Mouse (Mus musculus): ENCODE measurements at regions not wholly inside any gene's neighbourhood (a gene's known extent, or its start where the extent isn't known, plus 50 kb on each side); places are given as distances from the start of the nearest gene placed in this dataset.

DNA sequence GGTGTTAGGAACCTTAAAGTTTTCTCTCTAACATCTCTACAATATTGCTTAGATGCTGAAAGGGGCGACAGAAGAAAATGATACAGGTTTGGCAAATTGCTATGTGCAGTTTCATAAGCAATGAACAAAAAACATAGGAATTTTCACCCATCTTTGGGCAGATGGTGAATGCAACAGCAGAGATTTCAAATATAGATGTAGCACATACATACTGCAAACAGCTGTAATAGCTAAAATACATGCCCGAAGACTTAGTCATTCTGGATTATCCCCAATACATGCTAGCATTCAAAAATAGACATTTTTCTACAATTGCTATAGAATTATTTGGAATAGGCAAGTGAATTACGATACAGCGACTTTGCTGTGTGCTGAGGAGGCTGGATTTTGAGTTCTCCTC is 544.1 kb downstream of the D3Ertd751e start:
- Histone ChIP-seq H3K79me2 (ENCODE audit: control insufficient read depth, insufficient read depth) (no peaks in the 10 kb centered on the region), H3K27me3 (ENCODE audit: control insufficient read depth, insufficient read depth, insufficient read length) (no peaks in the 10 kb centered on the region), H3K36me3 (ENCODE audit: control insufficient read depth, insufficient read depth) (no peaks in the 10 kb centered on the region), H3ac (ENCODE audit: control insufficient read depth, insufficient read length, low read depth) (no peak overlapping the region), H3K4me3 (ENCODE audit: insufficient read depth, poor library complexity, severe bottlenecking) (no peak overlapping the region), H3K79me3 (ENCODE audit: low read depth) (no peaks in the 10 kb centered on the region)
- TF ChIP-seq MYOD1 (IDR thresholded peaks at IDR 0.05; ENCODE audit: control insufficient read depth, insufficient read length, low read depth) (no peak), MYOG (IDR thresholded peaks at IDR 0.05; ENCODE audit: control insufficient read depth, extremely low read depth, insufficient read length) (no peak), FOSL1 (IDR thresholded peaks at IDR 0.05; ENCODE audit: insufficient read depth, low read length, poor library complexity, severe bottlenecking) (no peak), MAX (IDR thresholded peaks at IDR 0.05) (no peak), CEBPB (IDR thresholded peaks at IDR 0.05; ENCODE audit: low read depth) (no peak), USF1 (IDR thresholded peaks at IDR 0.05; ENCODE audit: low read depth) (no peak), CTCF (IDR thresholded peaks at IDR 0.05; ENCODE audit: control insufficient read depth, insufficient read depth, insufficient read length) (no peak)

DNA sequence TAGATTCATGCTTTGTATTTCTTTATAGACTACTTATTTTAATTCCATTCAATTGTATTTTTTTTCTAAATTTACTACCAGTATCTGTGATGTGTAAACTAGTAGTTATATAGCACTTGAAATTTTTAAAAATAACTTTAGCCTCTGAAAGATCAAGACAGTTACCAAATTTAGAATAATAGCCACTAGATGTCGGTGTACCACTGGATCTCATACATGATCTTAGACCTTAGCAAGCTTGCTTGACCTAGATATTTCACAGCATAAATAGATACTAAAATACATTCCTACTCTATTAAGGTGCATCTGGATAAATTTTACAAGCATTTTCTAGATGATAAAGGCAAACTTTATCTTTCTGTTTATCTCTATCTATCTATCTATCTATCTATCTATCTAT is 570.0 kb downstream of the D3Ertd751e start:
- Histone ChIP-seq H3K27me3 (ENCODE audit: control insufficient read depth, insufficient read depth, insufficient read length) (no peaks in the 10 kb centered on the region), H3K79me3 (ENCODE audit: low read depth) (no peaks in the 10 kb centered on the region), H3K79me2 (ENCODE audit: control insufficient read depth, insufficient read depth) (no peaks in the 10 kb centered on the region), H3ac (ENCODE audit: control insufficient read depth, insufficient read length, low read depth) (no peak overlapping the region), H3K36me3 (ENCODE audit: control insufficient read depth, insufficient read depth) (no peaks in the 10 kb centered on the region), H3K4me3 (ENCODE audit: insufficient read depth, poor library complexity, severe bottlenecking) (no peak overlapping the region)
- TF ChIP-seq MAX (IDR thresholded peaks at IDR 0.05) (no peak), MYOG (IDR thresholded peaks at IDR 0.05; ENCODE audit: control insufficient read depth, extremely low read depth, insufficient read length) (no peak), FOSL1 (IDR thresholded peaks at IDR 0.05; ENCODE audit: insufficient read depth, low read length, poor library complexity, severe bottlenecking) (no peak), USF1 (IDR thresholded peaks at IDR 0.05; ENCODE audit: low read depth) (no peak)

DNA sequence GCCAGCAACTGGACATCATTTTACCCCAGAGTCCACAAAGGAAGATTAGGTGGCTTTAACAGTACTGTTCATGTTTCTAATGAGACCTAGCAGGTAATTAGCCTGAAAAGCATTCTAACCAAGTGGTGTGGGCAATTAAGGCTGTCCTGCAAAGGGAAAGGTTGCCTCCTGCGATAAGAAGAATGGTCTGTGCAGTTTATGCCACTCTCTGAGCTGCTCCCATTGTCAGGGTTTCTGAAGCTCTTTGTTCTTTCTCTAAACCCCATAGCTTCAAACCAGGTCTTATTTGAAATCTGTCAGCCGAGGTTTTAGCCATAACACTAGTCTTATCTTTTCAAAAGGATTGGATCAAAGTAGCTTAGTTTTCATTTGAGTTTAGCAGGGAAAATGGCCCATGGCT is 585.3 kb downstream of the D3Ertd751e start:
- Histone ChIP-seq H3K79me3 (ENCODE audit: low read depth) (no peaks in the 10 kb centered on the region), H3K27me3 (ENCODE audit: control insufficient read depth, insufficient read depth, insufficient read length) (no peaks in the 10 kb centered on the region), H3K79me2 (ENCODE audit: control insufficient read depth, insufficient read depth) (no peaks in the 10 kb centered on the region), H3ac (ENCODE audit: control insufficient read depth, insufficient read length, low read depth) (no peak overlapping the region), H3K36me3 (ENCODE audit: control insufficient read depth, insufficient read depth) (no peaks in the 10 kb centered on the region), H3K4me3 (ENCODE audit: insufficient read depth, poor library complexity, severe bottlenecking) (no peak overlapping the region)
- TF ChIP-seq CTCF (IDR thresholded peaks at IDR 0.05; ENCODE audit: control insufficient read depth, insufficient read depth, insufficient read length) (no peak), CEBPB (IDR thresholded peaks at IDR 0.05; ENCODE audit: low read depth) (no peak), MAX (IDR thresholded peaks at IDR 0.05) (no peak), MYOG (IDR thresholded peaks at IDR 0.05; ENCODE audit: control insufficient read depth, extremely low read depth, insufficient read length) (no peak), MYOD1 (IDR thresholded peaks at IDR 0.05; ENCODE audit: control insufficient read depth, insufficient read length, low read depth) (no peak), USF1 (IDR thresholded peaks at IDR 0.05; ENCODE audit: low read depth) (no peak), FOSL1 (IDR thresholded peaks at IDR 0.05; ENCODE audit: insufficient read depth, low read length, poor library complexity, severe bottlenecking) (no peak)

DNA sequence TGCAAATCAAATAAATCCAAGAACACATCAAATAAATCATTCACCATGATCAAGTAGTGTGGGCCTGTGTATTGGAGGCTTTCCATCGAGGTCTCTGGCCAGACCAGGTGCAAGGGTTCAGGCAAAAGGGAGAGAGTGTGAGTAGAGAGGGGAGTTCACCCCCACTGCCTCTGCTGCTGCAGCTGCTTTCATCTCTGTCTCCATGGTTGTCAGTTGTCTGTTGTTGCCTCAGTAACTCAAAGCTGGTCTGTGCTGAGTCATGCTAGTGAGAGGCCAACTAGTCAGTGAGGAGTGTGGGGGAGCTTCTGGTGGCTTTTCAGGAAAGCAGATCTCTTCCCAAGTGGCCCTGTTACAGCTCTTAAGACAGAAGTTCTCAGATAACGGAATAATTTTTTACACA is 600.4 kb downstream of the D3Ertd751e start:
- H3K79me2 ChIP-seq (ENCODE audit: control insufficient read depth, insufficient read depth): no peaks in the 10 kb centered on the region
- no peak overlapping the region for H3ac ChIP-seq (ENCODE audit: control insufficient read depth, insufficient read length, low read depth)
- no peaks in the 10 kb centered on the region for H3K27me3 ChIP-seq (ENCODE audit: control insufficient read depth, insufficient read depth, insufficient read length)
- no peak overlapping the region for H3K4me3 ChIP-seq (ENCODE audit: insufficient read depth, poor library complexity, severe bottlenecking)
- no peaks in the 10 kb centered on the region for H3K79me3 ChIP-seq (ENCODE audit: low read depth)
- H3K36me3 ChIP-seq (ENCODE audit: control insufficient read depth, insufficient read depth): no peaks in the 10 kb centered on the region
- TF ChIP-seq FOSL1 (IDR thresholded peaks at IDR 0.05; ENCODE audit: insufficient read depth, low read length, poor library complexity, severe bottlenecking) (no peak), MAX (IDR thresholded peaks at IDR 0.05) (no peak), CTCF (IDR thresholded peaks at IDR 0.05; ENCODE audit: control insufficient read depth, insufficient read depth, insufficient read length) (no peak), CEBPB (IDR thresholded peaks at IDR 0.05; ENCODE audit: low read depth) (no peak), MYOG (IDR thresholded peaks at IDR 0.05; ENCODE audit: control insufficient read depth, extremely low read depth, insufficient read length) (no peak), USF1 (IDR thresholded peaks at IDR 0.05; ENCODE audit: low read depth) (no peak), MYOD1 (IDR thresholded peaks at IDR 0.05; ENCODE audit: control insufficient read depth, insufficient read length, low read depth) (no peak)

DNA sequence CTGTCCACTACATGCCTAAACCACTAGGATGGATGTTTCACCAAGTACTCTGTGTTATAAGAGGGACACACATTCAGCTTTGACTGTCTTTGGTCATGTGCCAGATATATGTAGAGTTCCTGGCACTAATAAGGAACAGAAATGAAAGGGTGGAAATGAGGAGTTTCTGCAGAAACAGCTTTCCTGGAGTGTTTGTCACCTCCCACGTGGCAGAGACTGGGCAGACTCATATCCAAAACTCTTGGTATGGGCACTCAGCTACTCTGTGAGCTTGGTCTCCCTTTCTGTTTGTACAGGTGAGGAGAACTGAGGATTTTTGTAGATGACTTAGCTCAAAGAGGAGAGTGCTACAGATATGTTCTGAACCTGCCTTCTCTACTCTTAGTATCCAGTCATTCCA is 634.4 kb downstream of the D3Ertd751e start:
- Histone ChIP-seq H3K4me3 (ENCODE audit: insufficient read depth, poor library complexity, severe bottlenecking) (no peak overlapping the region), H3K36me3 (ENCODE audit: control insufficient read depth, insufficient read depth) (no peaks in the 10 kb centered on the region), H3K79me3 (ENCODE audit: low read depth) (no peaks in the 10 kb centered on the region), H3ac (ENCODE audit: control insufficient read depth, insufficient read length, low read depth) (no peak overlapping the region), H3K79me2 (ENCODE audit: control insufficient read depth, insufficient read depth) (no peaks in the 10 kb centered on the region), H3K27me3 (ENCODE audit: control insufficient read depth, insufficient read depth, insufficient read length) (no peaks in the 10 kb centered on the region)
- TF ChIP-seq CEBPB (IDR thresholded peaks at IDR 0.05; ENCODE audit: low read depth): no peak
- no peak for TF ChIP-seq MYOD1 (IDR thresholded peaks at IDR 0.05; ENCODE audit: control insufficient read depth, insufficient read length, low read depth)
- TF ChIP-seq USF1 (IDR thresholded peaks at IDR 0.05; ENCODE audit: low read depth): no peak
- no peak for TF ChIP-seq MYOG (IDR thresholded peaks at IDR 0.05; ENCODE audit: control insufficient read depth, extremely low read depth, insufficient read length)
- no peak for TF ChIP-seq CTCF (IDR thresholded peaks at IDR 0.05; ENCODE audit: control insufficient read depth, insufficient read depth, insufficient read length)
- TF ChIP-seq FOSL1 (IDR thresholded peaks at IDR 0.05; ENCODE audit: insufficient read depth, low read length, poor library complexity, severe bottlenecking): no peak
- no peak for TF ChIP-seq MAX (IDR thresholded peaks at IDR 0.05)

DNA sequence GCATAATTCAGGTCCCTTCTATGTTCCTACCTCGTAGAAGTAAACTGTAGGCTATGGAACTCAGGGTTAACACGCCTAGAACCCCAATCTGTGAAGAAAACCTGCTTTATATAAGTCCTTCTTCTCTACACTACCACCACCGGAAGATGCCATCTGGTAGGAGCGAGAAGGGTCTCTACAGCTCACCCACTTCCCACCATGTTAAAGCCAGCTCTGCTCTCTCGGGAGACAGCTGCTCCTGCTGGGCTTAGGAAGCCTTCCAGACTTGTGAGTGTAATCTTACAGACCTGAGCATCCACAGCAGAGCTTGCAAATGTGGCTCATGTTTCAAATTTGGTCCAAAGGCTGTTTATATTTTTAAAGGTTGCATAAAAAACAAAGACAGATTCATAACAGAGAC is 639.7 kb downstream of the D3Ertd751e start:
- H3K79me2 ChIP-seq (ENCODE audit: control insufficient read depth, insufficient read depth): no peaks in the 10 kb centered on the region
- H3K4me3 ChIP-seq (ENCODE audit: insufficient read depth, poor library complexity, severe bottlenecking): no peak overlapping the region
- TF ChIP-seq FOSL1 (IDR thresholded peaks at IDR 0.05; ENCODE audit: insufficient read depth, low read length, poor library complexity, severe bottlenecking): no peak
- TF ChIP-seq MYOD1 (IDR thresholded peaks at IDR 0.05; ENCODE audit: control insufficient read depth, insufficient read length, low read depth): no peak
- no peak for TF ChIP-seq USF1 (IDR thresholded peaks at IDR 0.05; ENCODE audit: low read depth)
- no peak for TF ChIP-seq MYOG (IDR thresholded peaks at IDR 0.05; ENCODE audit: control insufficient read depth, extremely low read depth, insufficient read length)
- no peak for TF ChIP-seq CTCF (IDR thresholded peaks at IDR 0.05; ENCODE audit: control insufficient read depth, insufficient read depth, insufficient read length)
- no peak for TF ChIP-seq MAX (IDR thresholded peaks at IDR 0.05)
- no peaks in the 10 kb centered on the region for H3K36me3 ChIP-seq (ENCODE audit: control insufficient read depth, insufficient read depth)
- no peak overlapping the region for H3ac ChIP-seq (ENCODE audit: control insufficient read depth, insufficient read length, low read depth)
- no peaks in the 10 kb centered on the region for H3K79me3 ChIP-seq (ENCODE audit: low read depth)
- no peaks in the 10 kb centered on the region for H3K27me3 ChIP-seq (ENCODE audit: control insufficient read depth, insufficient read depth, insufficient read length)
